Mouse (Mus musculus): ENCODE results near the gene Akna.
"Not testable (repeated sequence)": the region's sequence is repeated elsewhere in the genome, so short reads cannot be mapped to it uniquely, and the experiment has no call there.

Gene Akna

GRCm38 (mm10) chr4:63323275-63323815 lies 79.8 kb downstream of the Akna start:
- no peak for DNase-seq (ENCODE audit: low spot score)

GRCm38 (mm10) chr4:63319566-63319965 lies 83.6 kb downstream of the Akna start:
- not testable (repeated sequence) for DNase-seq (ENCODE audit: low spot score)

All from ovary, adult 18-20 months (tissue).